Mouse (Mus musculus) heart, postnatal 0 days (tissue): ENCODE data around the gene Dennd4b.

Experiments used
- CTCF ChIP-seq: IDR thresholded peaks from 2 replicates; pipeline ENCODE4 v1.5.1; 2016; ENCODE audit warnings: antibody characterized with exemption, control low read depth, low read depth
- EP300 ChIP-seq: IDR thresholded peaks from 2 replicates; pipeline ENCODE4 v1.6.1; 2016; ENCODE audit warnings: antibody characterized with exemption, low read depth

DNA sequence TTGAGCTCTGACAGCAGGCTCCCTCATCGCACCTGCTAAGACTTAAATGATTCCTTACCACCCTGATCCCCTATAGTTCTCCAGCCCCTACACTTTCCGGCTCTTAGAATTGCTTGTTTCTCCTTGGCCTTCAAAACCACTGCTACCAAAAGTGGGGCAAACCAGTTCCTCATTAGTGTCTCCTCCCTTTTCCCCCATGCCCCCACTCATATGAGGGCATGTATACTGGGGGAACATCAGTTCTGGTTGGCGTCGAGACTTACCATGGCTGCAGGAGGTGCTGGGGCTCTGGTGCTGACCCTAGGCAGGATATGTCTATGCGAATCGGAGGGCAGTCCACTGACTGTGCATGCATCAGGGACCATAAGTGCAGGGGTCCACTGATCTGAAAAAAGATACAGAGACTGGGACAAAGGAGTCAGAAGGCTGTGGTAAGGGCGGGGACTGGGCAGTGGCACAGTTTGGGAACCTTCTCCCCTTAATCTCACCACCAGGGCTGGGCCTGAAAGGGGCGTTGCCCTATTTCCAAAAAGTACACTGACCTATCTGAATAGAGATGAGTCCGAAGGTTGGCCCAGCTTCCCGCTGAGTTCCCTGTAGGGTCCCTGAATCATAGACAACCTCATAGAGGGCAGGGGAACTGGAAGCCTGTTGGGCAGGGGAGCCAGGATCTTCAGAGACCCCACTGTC is 23.2 kb upstream of the Dennd4b start:
- TF ChIP-seq CTCF (no peak), EP300 (no peak)
